Mouse (Mus musculus) heart, postnatal 0 days (tissue): Measurements from ENCODE around the gene Olig1. TPM values are rescaled to one million over a fixed set of nuclear protein-coding genes. Genes with fewer than 3 reads are reported as not detected.

Experiments
- ATAC-seq: fragments of 200-750 bp; cut with Nextera tagmentation; 2 replicates; pipeline ENCODE4 v1.8.0; 2017; ENCODE audit warnings: low read depth, moderate number of reproducible peaks, moderate library complexity; ENCODE audit not compliant: insufficient read depth
- DNase-seq: peaks from one replicate; pipeline ENCODE4 v3.0.0-alpha.2; 2016; ENCODE audit warnings: low spot score
- H3K27ac ChIP-seq: fragments of 300-500 bp; sonication (generic); 2 replicates; pipeline ENCODE4 v1.5.1; 2014; ENCODE audit warnings: low read depth, mild to moderate bottlenecking
- H3K27me3 ChIP-seq: fragments of 300-500 bp; sonication (generic); 2 replicates; pipeline ENCODE4 v1.6.1; 2014; ENCODE audit warnings: low read length, mixed read lengths; ENCODE audit not compliant: control insufficient read depth, insufficient read depth
- H3K36me3 ChIP-seq: fragments of 300-500 bp; sonication (generic); replicated peaks from 2 replicates; pipeline ENCODE4 v1.6.1; 2014; ENCODE audit warnings: low read length, mixed read lengths; ENCODE audit not compliant: control insufficient read depth, insufficient read depth
- H3K4me1 ChIP-seq: fragments of 300-500 bp; sonication (generic); 2 replicates; pipeline ENCODE4 v1.6.1; 2014; ENCODE audit warnings: antibody characterized with exemption; ENCODE audit not compliant: control insufficient read depth, insufficient read depth
- H3K4me2 ChIP-seq: fragments of 300-500 bp; sonication (generic); 2 replicates; pipeline ENCODE4 v1.6.1; 2014; ENCODE audit warnings: low read depth, mild to moderate bottlenecking, low read length, moderate library complexity
- H3K4me3 ChIP-seq: fragments of 300-500 bp; sonication (generic); 2 replicates; pipeline ENCODE4 v1.5.1; 2014; ENCODE audit warnings: low read depth, low read length
- H3K9ac ChIP-seq: fragments of 300-500 bp; sonication (generic); replicated peaks from 2 replicates; pipeline ENCODE4 v1.6.1; 2014; ENCODE audit warnings: low read depth, low read length, mixed read lengths
- H3K9me3 ChIP-seq: fragments of 300-500 bp; sonication (generic); replicated peaks from 2 replicates; pipeline ENCODE4 v1.6.1; 2016; ENCODE audit warnings: low read length; ENCODE audit not compliant: control insufficient read depth
- CTCF ChIP-seq: IDR thresholded peaks from 2 replicates; pipeline ENCODE4 v1.5.1; 2016; ENCODE audit warnings: antibody characterized with exemption, control low read depth, low read depth
- EP300 ChIP-seq: IDR thresholded peaks from 2 replicates; pipeline ENCODE4 v1.6.1; 2016; ENCODE audit warnings: antibody characterized with exemption, low read depth
- WGBS: fragments of 180-500 bp; shearing (Covaris S2); extraction: QIAGEN DNeasy Blood & Tissue Kit; methylation state at CpG from one replicate; pipeline ENCODE4 v1.1.7; 2014; 5-methylcytosine and 5-hydroxymethylcytosine counted together
- polyA plus RNA-seq: library from polyadenylated mRNA; unstranded; fragments of >200 nt; fragmentation: Nextera tagmentation; extraction: Ambion mirVana; gene quantifications from 2 replicates; pipeline ENCODE4 v1.2.1, GENCODE M21; 2015
- total RNA-seq: library from RNA; depleted of rRNA; stranded (reverse); fragments of >200 nt; gene quantifications from 2 replicates; pipeline ENCODE4 v1.2.3, GENCODE M21; 2014; ENCODE audit warnings: low replicate concordance

Olig1 gene
- total and polyA plus RNA-seq, 2 experiments from 2014 or later: not detected

DNA sequence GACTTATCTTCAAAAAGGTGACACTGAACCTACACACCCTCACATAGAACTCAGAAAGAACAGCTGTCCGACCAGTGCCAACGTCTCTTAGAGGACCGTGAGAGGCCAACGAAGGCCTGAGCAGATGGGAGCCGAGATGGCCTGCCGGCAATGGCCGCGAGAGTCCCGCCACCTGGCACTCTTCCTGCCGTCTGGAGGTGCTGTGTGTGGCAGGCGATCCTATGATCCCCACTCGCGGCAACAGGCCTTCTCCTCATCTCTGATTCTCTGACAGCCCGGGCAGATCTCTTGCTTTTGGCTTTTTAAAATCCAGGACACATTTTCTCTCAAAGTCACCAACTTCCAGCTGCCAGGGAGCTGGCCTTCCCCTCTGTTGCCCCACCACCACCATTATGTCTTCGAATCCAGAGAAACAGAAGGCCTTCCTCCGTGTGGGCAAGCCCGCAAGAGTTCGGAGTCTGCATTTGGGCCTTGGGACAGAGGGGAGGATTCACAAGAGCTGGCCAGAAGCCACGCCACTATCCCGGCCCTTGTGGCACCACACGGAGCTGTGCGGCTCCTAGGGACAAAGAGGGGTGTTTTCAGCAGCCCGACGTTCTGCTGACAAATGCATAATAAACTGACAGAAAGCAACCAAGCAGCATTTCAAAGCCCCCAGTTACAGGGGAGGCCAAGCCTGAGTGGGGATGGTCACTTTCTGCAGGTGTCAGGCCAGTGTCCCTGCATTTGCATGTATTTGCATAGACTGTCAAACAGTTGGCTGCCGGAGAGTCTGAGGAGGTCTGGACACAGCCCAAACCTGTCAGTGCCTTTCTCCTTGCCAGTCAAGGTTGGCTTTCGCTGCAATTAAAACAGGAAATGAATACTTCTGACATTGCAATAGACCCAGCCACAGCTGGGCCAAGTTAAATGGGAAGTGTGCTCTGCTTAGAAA is 34.5 kb downstream of the Olig1 start:
- Histone ChIP-seq H3K4me3 (no peak overlapping the region), H3K9ac (no peak overlapping the region), H3K4me1 (peaks cover 10% of the 10 kb centered on the region; the same call in 1 of the 2 replicates), H3K36me3 (no peaks in the 10 kb centered on the region), H3K4me2 (0 out of 2 replicates have a peak overlapping the region, but pooled peaks have one; percentile 23), H3K27ac (no peak overlapping the region), H3K9me3 (no peaks in the 10 kb centered on the region), H3K27me3 (peaks cover 9% of the 10 kb centered on the region)
- DNase-seq (no peak), ATAC-seq (no peak)
- 39% methylated on average over 26 of the region's 26 CpGs for WGBS
- TF ChIP-seq CTCF (no peak), EP300 (no peak)

DNA sequence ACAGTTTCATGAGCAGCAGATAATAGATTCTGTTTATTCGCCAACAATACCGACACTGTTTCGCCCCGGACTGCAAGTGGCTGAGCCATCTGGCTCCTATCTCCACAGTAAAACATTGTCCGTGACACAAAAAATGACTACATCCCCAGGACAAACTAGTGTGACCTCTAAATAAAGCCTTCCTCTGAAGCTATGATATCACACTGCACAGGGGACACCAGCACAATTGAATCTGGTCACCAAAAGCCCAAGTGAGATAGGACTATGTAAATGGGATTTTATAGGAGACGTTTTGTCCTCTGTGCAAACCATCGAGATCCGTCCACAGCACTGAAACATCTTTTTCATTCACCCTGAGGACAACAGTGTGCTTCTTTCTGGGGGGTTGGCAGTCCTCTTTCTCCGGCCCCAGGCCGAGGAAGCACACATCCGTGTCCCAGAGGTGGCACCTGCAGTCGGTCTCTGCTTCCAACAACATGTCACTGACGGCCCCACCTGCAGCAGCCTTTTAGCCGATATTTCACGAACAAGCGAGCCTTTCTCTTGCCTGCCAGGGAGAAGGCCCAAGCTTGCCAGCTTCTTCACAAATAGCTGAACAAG is 36.0 kb downstream of the Olig1 start:
- Histone ChIP-seq H3K27me3 (peaks cover 9% of the 10 kb centered on the region), H3K9me3 (no peaks in the 10 kb centered on the region), H3K9ac (no peak overlapping the region), H3K4me3 (no peak overlapping the region), H3K4me1 (peaks cover 10% of the 10 kb centered on the region; the same call in 1 of the 2 replicates), H3K4me2 (no peak overlapping the region), H3K27ac (no peak overlapping the region), H3K36me3 (no peaks in the 10 kb centered on the region)
- no peak for TF ChIP-seq CTCF
- no peak for TF ChIP-seq EP300
- 78% methylated on average over 16 of the region's 16 CpGs for WGBS
- DNase-seq (no peak), ATAC-seq (no peak)

DNA sequence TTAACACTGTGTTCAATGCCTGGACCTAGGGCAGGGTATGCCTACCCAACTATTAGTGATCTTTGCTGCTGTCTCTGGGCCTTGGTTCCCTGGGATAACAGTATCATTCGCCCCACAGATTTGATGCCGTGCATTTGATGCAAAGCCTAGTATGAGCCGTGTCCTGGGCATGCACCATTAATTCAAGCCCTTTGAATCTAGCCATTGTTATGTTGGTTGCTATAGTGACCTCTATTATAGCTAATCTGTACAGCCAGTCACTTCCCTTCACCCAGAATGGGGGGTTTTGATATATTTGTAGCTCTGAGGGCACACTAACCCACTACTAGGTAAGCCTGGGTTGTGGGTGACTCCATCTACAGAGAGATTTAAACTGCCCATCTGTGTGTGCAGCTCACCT is 40.3 kb downstream of the Olig1 start:
- no peaks in the 10 kb centered on the region for H3K9me3 ChIP-seq
- H3K4me2 ChIP-seq: no peak overlapping the region
- WGBS: 79% methylated on average over 3 of the region's 3 CpGs
- H3K4me3 ChIP-seq: no peak overlapping the region
- TF ChIP-seq EP300 (no peak), CTCF (no peak)
- H3K27me3 ChIP-seq: peaks cover 17% of the 10 kb centered on the region
- H3K9ac ChIP-seq: no peak overlapping the region
- H3K36me3 ChIP-seq: no peaks in the 10 kb centered on the region
- H3K4me1 ChIP-seq: peaks cover 10% of the 10 kb centered on the region; the same call in 1 of the 2 replicates
- H3K27ac ChIP-seq: no peak overlapping the region
- DNase-seq (no peak), ATAC-seq (no peak)

DNA sequence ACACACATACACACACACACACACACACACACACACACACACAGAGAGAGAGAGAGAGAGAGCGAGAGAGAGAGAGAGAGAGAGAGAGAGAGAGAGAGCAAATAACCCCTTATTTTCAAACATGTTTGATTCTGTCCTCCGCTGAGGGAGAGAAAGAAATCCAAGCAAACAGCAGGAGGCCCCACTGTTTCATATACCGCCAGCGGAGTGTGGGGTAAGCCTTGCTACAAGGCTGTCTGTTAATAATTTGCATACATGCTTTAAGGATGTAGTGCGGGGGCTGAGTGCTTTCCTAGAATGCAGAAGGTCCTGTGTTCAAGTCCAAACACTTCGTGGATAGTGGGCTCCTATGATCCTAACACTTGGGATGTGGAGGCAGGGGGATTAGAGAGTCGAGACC is 43.3 kb downstream of the Olig1 start:
- H3K9me3 ChIP-seq: no peaks in the 10 kb centered on the region
- H3K4me3 ChIP-seq: no peak overlapping the region
- peaks cover 7% of the 10 kb centered on the region; the same call in 1 of the 2 replicates for H3K4me1 ChIP-seq
- peaks cover 33% of the 10 kb centered on the region for H3K27me3 ChIP-seq
- no peaks in the 10 kb centered on the region for H3K36me3 ChIP-seq
- 72% methylated on average over 7 of the region's 7 CpGs for WGBS
- no peak overlapping the region for H3K4me2 ChIP-seq
- TF ChIP-seq EP300 (no peak), CTCF (no peak)
- DNase-seq (no peak), ATAC-seq (no peak)
- no peak overlapping the region for H3K9ac ChIP-seq
- H3K27ac ChIP-seq: no peak overlapping the region

DNA sequence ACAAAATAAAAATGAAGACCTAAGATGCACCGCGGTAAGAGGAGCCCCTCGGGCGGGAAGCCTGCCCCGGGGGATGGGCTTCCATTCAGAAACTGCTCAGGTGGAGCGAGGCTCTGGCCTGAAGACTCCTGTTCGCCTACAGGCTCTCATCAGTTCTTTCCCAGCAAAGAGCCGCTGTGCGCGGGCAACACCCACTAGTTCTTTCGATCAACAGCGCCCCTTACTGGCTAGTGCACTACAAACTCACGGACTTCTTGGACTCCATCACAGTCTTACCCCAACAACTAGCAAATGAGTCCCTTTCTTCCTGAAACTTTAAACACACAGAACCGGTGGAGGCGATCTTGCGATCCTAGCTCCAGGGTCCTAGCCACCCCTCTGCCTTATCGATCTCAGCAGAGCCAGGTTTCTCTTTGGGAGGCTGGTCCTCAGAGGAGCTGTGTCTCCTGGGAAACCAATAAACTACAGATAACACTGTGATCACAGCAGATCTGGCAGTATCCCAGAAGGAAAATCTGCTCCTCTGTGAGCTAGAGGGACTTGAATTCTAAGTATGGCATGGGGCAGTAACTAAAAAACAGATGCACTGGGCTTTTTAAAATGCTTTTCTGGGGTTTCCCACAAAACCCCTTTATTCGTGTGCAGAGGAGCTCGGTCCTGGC is 44.7 kb downstream of the Olig1 start:
- DNase-seq (peak; percentile 69), ATAC-seq (0 out of 2 replicates have a peak, but pooled peaks have one; percentile 27)
- Histone ChIP-seq H3K4me1 (no peaks in the 10 kb centered on the region), H3K4me2 (no peak overlapping the region; the same call in 1 of the 2 replicates), H3K9me3 (no peaks in the 10 kb centered on the region), H3K4me3 (no peak overlapping the region), H3K27ac (no peak overlapping the region), H3K36me3 (no peaks in the 10 kb centered on the region), H3K27me3 (peaks cover 33% of the 10 kb centered on the region), H3K9ac (no peak overlapping the region)
- WGBS: 5% methylated on average over 19 of the region's 19 CpGs
- TF ChIP-seq CTCF (peak; percentile 71), EP300 (no peak)
